Mouse (Mus musculus): Measurements from ENCODE around the gene Gm21983. TPM values are rescaled to one million over a fixed set of nuclear protein-coding genes. Genes with fewer than 3 reads are reported as not detected.

Gene Gm21983
- polyA plus RNA-seq (2014; fragmentation: Illumina TruSeq; extraction: RNeasy Lipid Tissue Mini Kit (QIAGEN cat#74804); ENCODE audit: low read depth, low replicate concordance) = not detected

GRCm38 (mm10) chr7:27180837-27181695, at the start of gene Gm21983, which contains the start of gene Mia:
TSS of gene Gm21983 (minus strand) at chr7:27181086.
TSS of gene Mia (minus strand) at chr7:27181157.

GRCm38 (mm10) chr7:27228281-27228821, 47.5 kb upstream of the Gm21983 start, which contains the start of gene Itpkc:
TSS of gene Itpkc (minus strand) at chr7:27228661.

DNA sequence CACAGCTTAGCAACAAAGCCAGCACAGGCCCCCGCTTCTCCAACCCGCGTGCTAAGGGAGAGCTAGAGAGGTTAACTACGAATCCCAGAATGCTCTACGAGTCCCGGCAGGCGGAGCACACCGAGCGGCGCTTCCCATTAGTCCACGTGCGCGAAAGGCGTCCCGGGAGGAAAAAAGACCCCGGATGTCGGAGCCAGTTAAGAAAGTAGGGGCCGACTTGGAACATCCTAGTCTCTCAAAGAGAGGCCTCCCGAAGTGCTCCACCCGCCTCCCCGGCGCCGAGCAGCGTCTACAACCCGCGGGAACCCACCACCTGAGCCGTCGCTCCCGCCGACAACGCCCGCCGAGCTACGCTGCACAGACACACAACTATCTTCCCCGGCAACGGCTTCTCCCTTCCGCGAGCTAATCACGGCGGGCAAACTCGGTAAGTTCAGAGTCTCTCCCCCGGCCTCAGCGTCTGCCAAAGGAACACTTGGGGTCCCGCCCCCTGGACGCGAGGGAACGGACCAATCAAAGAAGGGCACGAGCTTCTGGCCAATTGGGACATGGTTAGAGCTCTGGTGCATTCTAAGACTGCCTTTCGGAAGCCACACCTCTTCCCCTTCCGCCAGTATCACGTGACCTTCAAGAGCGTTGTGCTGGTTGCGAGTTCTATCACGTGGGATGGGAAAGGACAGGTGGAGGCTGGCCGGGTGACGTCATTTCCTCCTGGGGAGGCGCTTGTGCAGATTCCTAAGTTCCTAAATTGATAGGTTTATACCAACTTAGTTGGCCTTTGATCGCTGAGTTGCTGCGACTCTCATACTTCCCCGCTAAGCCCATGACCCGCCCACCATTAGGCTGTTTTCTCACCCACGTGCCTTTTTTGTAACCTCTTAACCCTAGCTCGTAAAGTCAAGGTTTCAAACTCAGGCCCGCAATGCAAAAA, 15.1 kb upstream of the Gm21983 start, which contains the start of the genes BC024978 and Snrpa:
Gene BC024978, plus strand, starts transcription at position 101 of the 931 bp plus-strand sequence.
Gene Snrpa, minus strand, starts transcription at position 591 of the 931 bp plus-strand sequence.

GRCm38 (mm10) chr7:27178324-27179216, 2.3 kb downstream of the Gm21983 start, which contains the start of gene Rab4b:
TSS of gene Rab4b (minus strand) at chr7:27178896.

GRCm38 (mm10) chr7:27166614-27167474, 14.0 kb downstream of the Gm21983 start, which contains the start of gene Egln2:
TSS of gene Egln2 (minus strand) at chr7:27166802.

GRCm38 (mm10) chr7:27153205-27153764, 27.6 kb downstream of the Gm21983 start, which contains the start of gene Cyp2t4:
TSS of gene Cyp2t4 (plus strand) at chr7:27153714.

GRCm38 (mm10) chr7:27119676-27120075, 61.2 kb downstream of the Gm21983 start, which contains the start of gene Cyp2f2:
TSS of gene Cyp2f2 (plus strand) at chr7:27119909.

Other genes starting within 250 kb of the Gm21983 start
- 92.9 TPM for gene Cyp2a22, start 241.7 kb downstream of the Gm21983 start, polyA plus RNA-seq (2014; fragmentation: Illumina TruSeq; extraction: RNeasy Lipid Tissue Mini Kit (QIAGEN cat#74804); ENCODE audit: low read depth, low replicate concordance)
- gene Cyp2a12, start 152.0 kb downstream of the Gm21983 start, polyA plus RNA-seq (2014; fragmentation: Illumina TruSeq; extraction: RNeasy Lipid Tissue Mini Kit (QIAGEN cat#74804); ENCODE audit: low read depth, low replicate concordance) = 1,013 TPM
- 346 TPM for gene Cyp2f2, start 61.2 kb downstream of the Gm21983 start, polyA plus RNA-seq (2014; fragmentation: Illumina TruSeq; extraction: RNeasy Lipid Tissue Mini Kit (QIAGEN cat#74804); ENCODE audit: low read depth, low replicate concordance)
- not detected for gene Cyp2t4, start 27.4 kb downstream of the Gm21983 start, polyA plus RNA-seq (2014; fragmentation: Illumina TruSeq; extraction: RNeasy Lipid Tissue Mini Kit (QIAGEN cat#74804); ENCODE audit: low read depth, low replicate concordance)
- 5.2 TPM for gene Egln2, start 14.3 kb downstream of the Gm21983 start, polyA plus RNA-seq (2014; fragmentation: Illumina TruSeq; extraction: RNeasy Lipid Tissue Mini Kit (QIAGEN cat#74804); ENCODE audit: low read depth, low replicate concordance)
- gene Rab4b, start 2.2 kb downstream of the Gm21983 start, polyA plus RNA-seq (2014; fragmentation: Illumina TruSeq; extraction: RNeasy Lipid Tissue Mini Kit (QIAGEN cat#74804); ENCODE audit: low read depth, low replicate concordance) = 2.2 TPM
- gene Mia, start 71 bp upstream of the Gm21983 start, polyA plus RNA-seq (2014; fragmentation: Illumina TruSeq; extraction: RNeasy Lipid Tissue Mini Kit (QIAGEN cat#74804); ENCODE audit: low read depth, low replicate concordance) = not detected
- 6.4 TPM for gene BC024978, start 14.7 kb upstream of the Gm21983 start, polyA plus RNA-seq (2014; fragmentation: Illumina TruSeq; extraction: RNeasy Lipid Tissue Mini Kit (QIAGEN cat#74804); ENCODE audit: low read depth, low replicate concordance)
- 5.7 TPM for gene Snrpa, start 15.2 kb upstream of the Gm21983 start, polyA plus RNA-seq (2014; fragmentation: Illumina TruSeq; extraction: RNeasy Lipid Tissue Mini Kit (QIAGEN cat#74804); ENCODE audit: low read depth, low replicate concordance)
- 0.87 TPM for gene Itpkc, start 47.6 kb upstream of the Gm21983 start, polyA plus RNA-seq (2014; fragmentation: Illumina TruSeq; extraction: RNeasy Lipid Tissue Mini Kit (QIAGEN cat#74804); ENCODE audit: low read depth, low replicate concordance)
- 2.7 TPM for gene Coq8b, start 51.9 kb upstream of the Gm21983 start, polyA plus RNA-seq (2014; fragmentation: Illumina TruSeq; extraction: RNeasy Lipid Tissue Mini Kit (QIAGEN cat#74804); ENCODE audit: low read depth, low replicate concordance)
- gene Numbl, start 77.3 kb upstream of the Gm21983 start, polyA plus RNA-seq (2014; fragmentation: Illumina TruSeq; extraction: RNeasy Lipid Tissue Mini Kit (QIAGEN cat#74804); ENCODE audit: low read depth, low replicate concordance) = not detected
- 0.74 TPM for gene Ltbp4, start 156.6 kb upstream of the Gm21983 start, polyA plus RNA-seq (2014; fragmentation: Illumina TruSeq; extraction: RNeasy Lipid Tissue Mini Kit (QIAGEN cat#74804); ENCODE audit: low read depth, low replicate concordance)
- gene Shkbp1, start 174.9 kb upstream of the Gm21983 start, polyA plus RNA-seq (2014; fragmentation: Illumina TruSeq; extraction: RNeasy Lipid Tissue Mini Kit (QIAGEN cat#74804); ENCODE audit: low read depth, low replicate concordance) = 0.66 TPM
- not detected for gene Gm20479, start 176.3 kb upstream of the Gm21983 start, polyA plus RNA-seq (2014; fragmentation: Illumina TruSeq; extraction: RNeasy Lipid Tissue Mini Kit (QIAGEN cat#74804); ENCODE audit: low read depth, low replicate concordance)

Measured in liver, adult 10 weeks (tissue).